Mouse (Mus musculus): Measurements from ENCODE around the gene Dnali1. TPM values are rescaled to one million over a fixed set of nuclear protein-coding genes. Genes with fewer than 3 reads are reported as not detected.

Dnali1 gene
- polyA plus RNA-seq, 1 experiment from 2014 or later = not detected

- WGBS = 88% methylated on average over 10 of the region's 10 CpGs
- no peak for ATAC-seq (ENCODE audit: insufficient read depth, low FRiP score, low TSS enrichment)
- no peaks in the 10 kb centered on the region for H3K36me3 ChIP-seq (ENCODE audit: control insufficient read depth, insufficient read depth, low read length)
Measured at GRCm38 (mm10) chr4:125015806-125016635, 49.5 kb downstream of the Dnali1 start, which contains the start of gene Gnl2. Gene Gnl2 (plus strand): TSS chr4:125016585.

GRCm38 (mm10) chr4:125008712-125009111 is 56.8 kb downstream of the Dnali1 start:
- DNase-seq (ENCODE audit: low spot score) (no peak), ATAC-seq (ENCODE audit: insufficient read depth, low FRiP score, low TSS enrichment) (no peak)
- H3K36me3 ChIP-seq (ENCODE audit: control insufficient read depth, insufficient read depth, low read length) = no peaks in the 10 kb centered on the region
- H3K27me3 ChIP-seq (ENCODE audit: control insufficient read depth, insufficient read depth, low read length) = peaks cover 2% of the 10 kb centered on the region; the same call in 1 of the 2 replicates
- no peak overlapping the region for H3K4me2 ChIP-seq (ENCODE audit: low read depth)
- H3K4me3 ChIP-seq (ENCODE audit: low read depth, low read length) = no peak overlapping the region
- H3K9ac ChIP-seq (ENCODE audit: low read length) = no peak overlapping the region
- WGBS = 63% methylated on average over 8 of the region's 8 CpGs
- no peaks in the 10 kb centered on the region for H3K4me1 ChIP-seq (ENCODE audit: control insufficient read depth, insufficient read depth, low read length)
- no peak overlapping the region for H3K27ac ChIP-seq (ENCODE audit: low read depth, low read length)
- no peaks in the 10 kb centered on the region for H3K9me3 ChIP-seq (ENCODE audit: control insufficient read depth, low read length)

More at GRCm38 (mm10) chr4:125015806-125016635, 49.5 kb downstream of the Dnali1 start, which contains the start of gene Gnl2:
- Histone ChIP-seq H3K9ac (ENCODE audit: low read length) (no peak within 1 kb of the TSS), H3K9me3 (ENCODE audit: control insufficient read depth, low read length) (no peaks in the 10 kb centered on the region), H3K27me3 (ENCODE audit: control insufficient read depth, insufficient read depth, low read length) (no peaks in the 10 kb centered on the region), H3K4me1 (ENCODE audit: control insufficient read depth, insufficient read depth, low read length) (no peaks in the 10 kb centered on the region), H3K4me3 (ENCODE audit: low read depth, low read length) (no peak within 1 kb of the TSS), H3K27ac (ENCODE audit: low read depth, low read length) (no peak within 1 kb of the TSS), H3K4me2 (ENCODE audit: low read depth) (no peak within 1 kb of the TSS)
- DNase-seq (ENCODE audit: low spot score) = no peak

- Histone ChIP-seq H3K27me3 (ENCODE audit: control insufficient read depth, insufficient read depth, low read length) (peaks cover 2% of the 10 kb centered on the region; the same call in 1 of the 2 replicates), H3K27ac (ENCODE audit: low read depth, low read length) (no peak overlapping the region), H3K9ac (ENCODE audit: low read length) (no peak overlapping the region), H3K4me2 (ENCODE audit: low read depth) (no peak overlapping the region), H3K4me3 (ENCODE audit: low read depth, low read length) (no peak overlapping the region), H3K9me3 (ENCODE audit: control insufficient read depth, low read length) (no peaks in the 10 kb centered on the region), H3K36me3 (ENCODE audit: control insufficient read depth, insufficient read depth, low read length) (no peaks in the 10 kb centered on the region), H3K4me1 (ENCODE audit: control insufficient read depth, insufficient read depth, low read length) (no peaks in the 10 kb centered on the region)
- DNase-seq (ENCODE audit: low spot score) = no peak
- no peak for ATAC-seq (ENCODE audit: insufficient read depth, low FRiP score, low TSS enrichment)
- 70% methylated on average over 6 of the region's 6 CpGs for WGBS
Measured at GRCm38 (mm10) chr4:125008220-125008619, 57.3 kb downstream of the Dnali1 start.

GRCm38 (mm10) chr4:125007460-125007859 is 58.0 kb downstream of the Dnali1 start:
- Histone ChIP-seq H3K4me3 (ENCODE audit: low read depth, low read length) (no peak overlapping the region), H3K4me1 (ENCODE audit: control insufficient read depth, insufficient read depth, low read length) (no peaks in the 10 kb centered on the region), H3K4me2 (ENCODE audit: low read depth) (no peak overlapping the region), H3K27me3 (ENCODE audit: control insufficient read depth, insufficient read depth, low read length) (peaks cover 2% of the 10 kb centered on the region; the same call in 1 of the 2 replicates), H3K9me3 (ENCODE audit: control insufficient read depth, low read length) (no peaks in the 10 kb centered on the region), H3K36me3 (ENCODE audit: control insufficient read depth, insufficient read depth, low read length) (no peaks in the 10 kb centered on the region), H3K9ac (ENCODE audit: low read length) (no peak overlapping the region; the same call in 1 of the 2 replicates), H3K27ac (ENCODE audit: low read depth, low read length) (no peak overlapping the region)
- WGBS = 48% methylated on average over 15 of the region's 15 CpGs
- DNase-seq (ENCODE audit: low spot score) (no peak), ATAC-seq (ENCODE audit: insufficient read depth, low FRiP score, low TSS enrichment) (no peak)

Other genes with a start within 250 kb of the Dnali1 start
- gene Yrdc, start 215.0 kb downstream of the Dnali1 start, polyA plus RNA-seq (2014; fragmentation: Nextera tagmentation; extraction: Ambion mirVana) = 50.8 and 58.1 TPM in 2 replicates
- 36.5 and 41.5 TPM in 2 replicates for gene 1110065P20Rik, start 214.5 kb downstream of the Dnali1 start, polyA plus RNA-seq (2014; fragmentation: Nextera tagmentation; extraction: Ambion mirVana)
- gene Maneal, start 203.5 kb downstream of the Dnali1 start, polyA plus RNA-seq (2014; fragmentation: Nextera tagmentation; extraction: Ambion mirVana) = 9.1 and 11.8 TPM in 2 replicates
- 3.7 and 4.0 TPM in 2 replicates for gene Epha10, start 184.8 kb downstream of the Dnali1 start, polyA plus RNA-seq (2014; fragmentation: Nextera tagmentation; extraction: Ambion mirVana)
- gene 9930104L06Rik, start 128.7 kb downstream of the Dnali1 start, polyA plus RNA-seq (2014; fragmentation: Nextera tagmentation; extraction: Ambion mirVana) = 4.9 and 6.5 TPM in 2 replicates
- 181 and 186 TPM in 2 replicates for gene Cdca8, start 126.4 kb downstream of the Dnali1 start, polyA plus RNA-seq (2014; fragmentation: Nextera tagmentation; extraction: Ambion mirVana)
- gene Rspo1, start 79.3 kb downstream of the Dnali1 start, polyA plus RNA-seq (2014; fragmentation: Nextera tagmentation; extraction: Ambion mirVana) = 3.9 and 4.2 TPM in 2 replicates
- 86.6 and 88.5 TPM in 2 replicates for gene Gnl2, start 49.1 kb downstream of the Dnali1 start, polyA plus RNA-seq (2014; fragmentation: Nextera tagmentation; extraction: Ambion mirVana)
- gene Snip1, start 969 bp upstream of the Dnali1 start, polyA plus RNA-seq (2014; fragmentation: Nextera tagmentation; extraction: Ambion mirVana) = 35.9 and 36.1 TPM in 2 replicates
- 98.1 and 102 TPM in 2 replicates for gene Meaf6, start 19.4 kb upstream of the Dnali1 start, polyA plus RNA-seq (2014; fragmentation: Nextera tagmentation; extraction: Ambion mirVana)
- 0.37 and 0.90 TPM in 2 replicates for gene Zc3h12a, start 62.1 kb upstream of the Dnali1 start, polyA plus RNA-seq (2014; fragmentation: Nextera tagmentation; extraction: Ambion mirVana)

Data from neural tube, embryonic 11.5 days (tissue).